Mouse (Mus musculus): ENCODE measurements around the gene Pigx. TPM values are rescaled to one million over a fixed set of nuclear protein-coding genes. Genes with fewer than 3 reads are reported as not detected.

Pigx gene
- polyA plus RNA-seq, 1 experiment from 2014 or later, result 144 TPM

DNA sequence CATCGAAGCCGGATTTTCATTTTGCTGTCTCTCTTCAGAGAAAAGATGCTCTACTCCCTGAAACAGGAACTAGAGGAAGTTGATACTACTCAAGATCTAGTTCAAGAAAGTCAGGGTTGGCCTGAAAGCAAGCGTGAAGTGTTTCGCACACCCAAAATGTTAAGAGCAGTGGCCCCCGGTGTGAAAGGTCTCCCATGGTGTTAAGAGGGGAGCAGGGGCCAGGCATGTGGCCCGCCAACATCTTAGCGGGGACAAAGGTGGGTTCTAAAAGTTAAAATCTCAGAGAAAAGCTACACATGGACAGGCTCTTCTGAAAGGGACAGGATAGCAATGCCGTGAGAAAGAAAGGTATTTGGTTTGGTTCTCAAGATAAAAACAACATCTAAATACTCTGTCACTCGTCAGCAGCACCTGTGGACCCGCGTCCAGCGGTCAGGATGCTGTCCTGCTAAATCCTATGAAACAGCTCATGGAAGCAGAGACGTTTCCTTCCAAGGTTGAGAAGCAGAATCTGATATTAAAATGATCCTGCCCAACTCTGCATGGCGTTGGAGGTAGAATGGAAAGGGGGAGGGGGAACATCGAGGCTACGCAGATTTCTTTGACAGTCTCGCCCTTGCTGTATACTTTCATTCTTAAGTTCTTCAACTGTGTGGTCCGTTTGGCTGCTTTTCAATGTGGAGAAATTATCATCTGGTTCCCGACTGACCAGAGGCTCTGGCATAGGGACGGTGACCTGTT lies 30.1 kb upstream of the Pigx start:
- Histone ChIP-seq H3K27ac (ENCODE audit: low read depth, low read length) (no peak overlapping the region), H3K36me3 (ENCODE audit: control insufficient read depth, insufficient read depth, low read length) (no peaks in the 10 kb centered on the region), H3K4me2 (ENCODE audit: low read depth, low read length, severe bottlenecking) (no peak overlapping the region), H3K4me3 (ENCODE audit: low read depth, low read length) (no peak overlapping the region), H3K4me1 (replicated peaks; ENCODE audit: control insufficient read depth, insufficient read depth, low read length) (no peaks in the 10 kb centered on the region), H3K27me3 (ENCODE audit: control insufficient read depth, insufficient read depth, low read length) (no peaks in the 10 kb centered on the region), H3K9me3 (ENCODE audit: control insufficient read depth, low read length) (no peaks in the 10 kb centered on the region), H3K9ac (ENCODE audit: low read length) (no peak overlapping the region)
- 84% methylated on average over 20 of the region's 20 CpGs for WGBS
- ATAC-seq (replicated peaks; ENCODE audit: low FRiP score) (no peak), DNase-seq (ENCODE audit: low spot score) (no peak)

DNA sequence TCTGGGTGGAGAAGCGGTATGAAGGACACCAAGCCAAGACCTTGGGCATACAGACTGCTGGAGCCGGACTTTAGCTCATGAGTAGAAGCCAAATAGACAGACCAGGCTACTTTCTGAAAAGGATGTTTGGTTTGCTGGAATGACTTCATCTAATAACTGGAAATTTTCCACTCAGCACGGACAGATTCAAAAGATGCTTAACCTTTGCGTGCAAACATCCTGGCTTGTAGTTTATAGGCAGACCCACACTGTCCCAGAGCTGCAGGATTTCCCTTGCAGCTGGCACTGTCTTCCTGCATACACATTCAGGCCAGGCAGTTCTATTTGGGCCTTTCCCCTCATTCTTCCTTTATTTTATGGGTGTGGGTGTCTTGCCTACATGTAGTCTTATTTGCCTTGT lies 27.5 kb upstream of the Pigx start:
- WGBS, result 94% methylated on average over 4 of the region's 4 CpGs
- H3K9me3 ChIP-seq (ENCODE audit: control insufficient read depth, low read length), result no peaks in the 10 kb centered on the region
- no peak overlapping the region for H3K9ac ChIP-seq (ENCODE audit: low read length)

DNA sequence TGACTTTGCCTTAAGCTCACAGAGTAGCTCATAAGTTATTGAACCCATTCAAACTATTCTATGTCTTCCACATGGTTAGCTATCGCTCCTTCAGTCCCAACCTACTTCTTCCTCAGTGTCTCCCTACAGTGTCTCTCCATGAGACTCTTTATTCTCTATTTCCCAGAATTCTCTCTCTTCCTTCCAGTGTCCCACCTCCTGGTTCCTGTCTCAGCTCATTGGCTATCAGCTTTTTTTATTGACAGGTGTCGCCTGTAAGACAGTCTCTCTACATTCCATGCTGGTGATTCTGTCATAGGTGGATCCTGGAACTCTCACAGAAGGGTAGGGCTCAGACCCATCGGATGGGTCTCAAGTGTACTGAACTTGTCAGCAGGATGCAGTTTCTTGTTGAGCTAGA lies 25.8 kb upstream of the Pigx start:
- Histone ChIP-seq H3K9ac (ENCODE audit: low read length) (no peak overlapping the region), H3K27ac (ENCODE audit: low read depth, low read length) (no peak overlapping the region), H3K9me3 (ENCODE audit: control insufficient read depth, low read length) (no peaks in the 10 kb centered on the region), H3K27me3 (ENCODE audit: control insufficient read depth, insufficient read depth, low read length) (no peaks in the 10 kb centered on the region), H3K4me1 (replicated peaks; ENCODE audit: control insufficient read depth, insufficient read depth, low read length) (no peaks in the 10 kb centered on the region), H3K4me3 (ENCODE audit: low read depth, low read length) (no peak overlapping the region), H3K36me3 (ENCODE audit: control insufficient read depth, insufficient read depth, low read length) (no peaks in the 10 kb centered on the region), H3K4me2 (ENCODE audit: low read depth, low read length, severe bottlenecking) (no peak overlapping the region)
- DNase-seq (ENCODE audit: low spot score), result no peak
- ATAC-seq (replicated peaks; ENCODE audit: low FRiP score), result no peak
- WGBS, result 88% methylated on average over 3 of the region's 3 CpGs

More for the DNA sequence above, 27.5 kb upstream of the Pigx start:
- DNase-seq (ENCODE audit: low spot score), result no peak
- Histone ChIP-seq H3K27me3 (ENCODE audit: control insufficient read depth, insufficient read depth, low read length) (no peaks in the 10 kb centered on the region), H3K4me2 (ENCODE audit: low read depth, low read length, severe bottlenecking) (no peak overlapping the region), H3K4me3 (ENCODE audit: low read depth, low read length) (no peak overlapping the region), H3K4me1 (replicated peaks; ENCODE audit: control insufficient read depth, insufficient read depth, low read length) (no peaks in the 10 kb centered on the region), H3K36me3 (ENCODE audit: control insufficient read depth, insufficient read depth, low read length) (no peaks in the 10 kb centered on the region), H3K27ac (ENCODE audit: low read depth, low read length) (no peak overlapping the region)
- ATAC-seq (replicated peaks; ENCODE audit: low FRiP score), result no peak

DNA sequence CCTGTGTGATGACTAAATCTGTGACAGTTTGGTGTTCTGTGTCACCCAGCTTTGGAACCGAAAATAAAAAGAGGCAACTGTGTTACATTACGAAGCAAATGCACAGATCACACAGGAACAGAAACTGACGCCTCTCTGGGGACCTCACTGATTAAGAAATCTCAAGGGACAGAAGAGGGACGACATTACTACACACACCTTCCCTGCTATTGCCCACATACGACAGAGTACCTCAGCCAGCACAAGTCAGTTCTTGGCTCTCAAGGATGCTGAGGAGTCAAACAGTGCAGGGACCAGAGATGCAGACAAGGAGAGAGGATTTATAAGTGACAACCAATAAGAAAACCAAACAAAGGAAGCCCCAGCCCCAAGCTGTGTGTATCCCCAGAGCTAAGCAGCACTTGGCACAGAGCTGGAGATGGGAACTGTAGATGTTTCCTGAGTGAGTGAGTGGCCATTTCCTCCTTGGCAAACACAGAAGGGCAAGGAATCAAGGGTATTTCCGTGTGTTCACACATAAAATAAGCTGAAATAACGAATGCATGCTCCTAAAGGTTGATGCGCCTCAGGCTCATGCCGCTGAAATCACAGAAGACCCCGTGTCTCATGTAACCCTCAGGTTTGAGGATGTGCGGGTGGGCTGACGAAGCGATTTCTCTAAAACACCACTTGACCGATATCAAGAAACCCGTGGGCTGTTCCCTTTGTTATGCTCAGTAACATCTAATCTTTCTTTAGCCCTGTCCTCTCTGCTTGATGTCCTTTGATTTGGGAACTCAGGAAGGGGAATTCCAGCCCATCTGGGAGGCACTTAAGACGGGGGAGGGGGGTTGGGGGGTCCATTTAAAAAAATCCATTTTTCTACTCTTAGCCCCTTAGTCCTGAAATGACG lies 25.1 kb upstream of the Pigx start:
- no peak for ATAC-seq (replicated peaks; ENCODE audit: low FRiP score)
- no peaks in the 10 kb centered on the region for H3K36me3 ChIP-seq (ENCODE audit: control insufficient read depth, insufficient read depth, low read length)
- no peak overlapping the region for H3K9ac ChIP-seq (ENCODE audit: low read length)
- DNase-seq (ENCODE audit: low spot score), result no peak
- no peak overlapping the region for H3K4me3 ChIP-seq (ENCODE audit: low read depth, low read length)
- no peak overlapping the region for H3K27ac ChIP-seq (ENCODE audit: low read depth, low read length)
- no peaks in the 10 kb centered on the region for H3K27me3 ChIP-seq (ENCODE audit: control insufficient read depth, insufficient read depth, low read length)
- WGBS, result 70% methylated on average over 17 of the region's 17 CpGs
- no peak overlapping the region for H3K4me2 ChIP-seq (ENCODE audit: low read depth, low read length, severe bottlenecking)
- no peaks in the 10 kb centered on the region for H3K4me1 ChIP-seq (replicated peaks; ENCODE audit: control insufficient read depth, insufficient read depth, low read length)
- no peaks in the 10 kb centered on the region for H3K9me3 ChIP-seq (ENCODE audit: control insufficient read depth, low read length)

DNA sequence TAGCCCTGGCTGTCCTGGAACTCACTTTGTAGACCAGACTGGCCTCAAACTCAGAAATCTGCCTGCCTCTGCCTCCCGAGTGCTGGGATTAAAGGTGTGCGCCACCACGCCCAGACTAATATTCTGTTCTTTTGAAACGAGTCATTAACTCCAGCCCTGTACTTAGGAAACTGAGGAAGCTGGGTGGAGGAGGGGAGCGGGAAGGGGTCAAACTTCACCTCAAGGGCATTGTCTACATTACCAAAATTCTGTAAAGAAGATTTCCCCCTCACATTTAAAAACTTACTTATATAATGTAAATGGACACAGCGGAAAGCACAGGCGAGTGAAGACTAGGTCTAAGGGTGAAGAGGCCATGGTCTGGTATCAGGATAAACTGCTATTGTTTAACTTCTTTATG lies 24.5 kb upstream of the Pigx start:
- H3K4me3 ChIP-seq (ENCODE audit: low read depth, low read length), result no peak overlapping the region

DNA sequence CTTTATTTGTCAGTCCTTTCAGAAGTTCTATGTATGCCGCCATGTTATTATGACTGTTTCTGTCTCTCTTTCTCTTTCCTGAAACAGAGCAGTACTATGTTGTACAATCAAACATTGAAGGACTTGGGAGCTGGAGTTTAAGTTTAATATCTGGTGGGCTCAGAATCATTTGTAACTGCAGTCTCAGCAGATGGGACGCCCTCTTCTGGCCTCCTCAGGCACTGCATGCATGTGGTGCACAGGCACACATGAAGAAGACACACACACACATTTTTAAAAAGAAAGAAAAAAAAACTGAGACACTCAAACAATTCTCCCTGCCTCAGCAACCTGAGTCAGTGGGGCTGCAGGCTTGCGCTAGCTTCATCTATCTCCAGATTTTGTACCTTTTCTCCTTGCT lies 20.9 kb upstream of the Pigx start:
- H3K4me1 ChIP-seq (replicated peaks; ENCODE audit: control insufficient read depth, insufficient read depth, low read length), result no peaks in the 10 kb centered on the region
- H3K4me3 ChIP-seq (ENCODE audit: low read depth, low read length), result no peak overlapping the region
- H3K36me3 ChIP-seq (ENCODE audit: control insufficient read depth, insufficient read depth, low read length), result no peaks in the 10 kb centered on the region
- ATAC-seq (replicated peaks; ENCODE audit: low FRiP score) (no peak), DNase-seq (ENCODE audit: low spot score) (no peak)
- no peak overlapping the region for H3K9ac ChIP-seq (ENCODE audit: low read length)
- no peak overlapping the region for H3K4me2 ChIP-seq (ENCODE audit: low read depth, low read length, severe bottlenecking)
- H3K27me3 ChIP-seq (ENCODE audit: control insufficient read depth, insufficient read depth, low read length), result no peaks in the 10 kb centered on the region
- 80% methylated on average over 3 of the region's 3 CpGs for WGBS
- H3K27ac ChIP-seq (ENCODE audit: low read depth, low read length), result no peak overlapping the region
- H3K9me3 ChIP-seq (ENCODE audit: control insufficient read depth, low read length), result no peaks in the 10 kb centered on the region

More for the DNA sequence above, 24.5 kb upstream of the Pigx start:
- Histone ChIP-seq H3K36me3 (ENCODE audit: control insufficient read depth, insufficient read depth, low read length) (no peaks in the 10 kb centered on the region), H3K9ac (ENCODE audit: low read length) (no peak overlapping the region), H3K4me1 (replicated peaks; ENCODE audit: control insufficient read depth, insufficient read depth, low read length) (no peaks in the 10 kb centered on the region), H3K27me3 (ENCODE audit: control insufficient read depth, insufficient read depth, low read length) (no peaks in the 10 kb centered on the region), H3K9me3 (ENCODE audit: control insufficient read depth, low read length) (no peaks in the 10 kb centered on the region), H3K4me2 (ENCODE audit: low read depth, low read length, severe bottlenecking) (no peak overlapping the region), H3K27ac (ENCODE audit: low read depth, low read length) (no peak overlapping the region)
- no peak for ATAC-seq (replicated peaks; ENCODE audit: low FRiP score)
- no peak for DNase-seq (ENCODE audit: low spot score)
- WGBS, result 91% methylated on average over 7 of the region's 7 CpGs

DNA sequence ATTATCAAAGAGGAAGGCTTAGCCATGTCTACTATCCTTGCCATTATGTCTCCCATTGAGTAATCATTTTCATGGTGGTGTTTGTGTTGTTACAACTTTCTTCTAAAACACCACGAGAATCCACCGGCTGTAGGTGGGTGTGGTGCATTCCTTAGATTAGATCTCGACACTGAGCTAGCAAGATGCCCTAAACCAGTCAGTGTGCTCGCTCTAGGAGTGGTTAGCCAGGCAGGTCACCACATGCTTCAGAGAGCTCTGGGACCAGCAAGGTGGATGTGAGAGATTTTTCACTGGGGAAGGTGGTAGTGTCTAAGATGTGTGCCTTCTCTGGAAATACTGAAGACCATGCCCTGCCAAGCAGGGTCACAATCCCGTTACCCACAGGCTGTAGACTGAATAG lies 16.6 kb upstream of the Pigx start:
- no peak overlapping the region for H3K4me2 ChIP-seq (ENCODE audit: low read depth, low read length, severe bottlenecking)
- no peaks in the 10 kb centered on the region for H3K36me3 ChIP-seq (ENCODE audit: control insufficient read depth, insufficient read depth, low read length)
- H3K27ac ChIP-seq (ENCODE audit: low read depth, low read length), result no peak overlapping the region
- DNase-seq (ENCODE audit: low spot score), result no peak
- H3K4me3 ChIP-seq (ENCODE audit: low read depth, low read length), result no peak overlapping the region
- no peaks in the 10 kb centered on the region for H3K27me3 ChIP-seq (ENCODE audit: control insufficient read depth, insufficient read depth, low read length)
- WGBS, result 62% methylated on average over 5 of the region's 5 CpGs
- H3K9ac ChIP-seq (ENCODE audit: low read length), result no peak overlapping the region
- no peaks in the 10 kb centered on the region for H3K9me3 ChIP-seq (ENCODE audit: control insufficient read depth, low read length)
- H3K4me1 ChIP-seq (replicated peaks; ENCODE audit: control insufficient read depth, insufficient read depth, low read length), result no peaks in the 10 kb centered on the region; the same call in 1 of the 2 replicates
- ATAC-seq (replicated peaks; ENCODE audit: low FRiP score), result no peak

DNA sequence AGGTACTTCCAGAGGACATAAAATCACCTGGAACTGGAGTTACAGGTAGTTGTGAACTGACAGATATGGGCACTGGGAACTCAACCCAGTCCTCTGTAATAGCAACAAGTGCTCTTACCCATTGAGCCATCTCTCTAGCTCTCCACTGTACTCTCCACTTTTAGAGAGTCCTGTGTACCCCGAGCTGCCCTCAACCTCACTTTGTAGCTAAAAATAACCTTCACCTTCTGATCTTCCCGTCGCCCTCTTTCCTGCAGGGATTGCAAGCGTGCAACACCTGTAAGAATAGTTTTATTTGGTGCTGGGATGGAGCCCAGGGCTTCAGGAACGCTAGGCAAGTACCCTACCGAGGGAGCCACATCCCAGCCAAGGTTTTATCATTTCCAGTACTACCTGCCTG lies 16.2 kb upstream of the Pigx start:
- ATAC-seq (replicated peaks; ENCODE audit: low FRiP score), result no peak
- H3K4me3 ChIP-seq (ENCODE audit: low read depth, low read length), result no peak overlapping the region

More for the DNA sequence above, 16.2 kb upstream of the Pigx start:
- no peak overlapping the region for H3K27ac ChIP-seq (ENCODE audit: low read depth, low read length)
- H3K9me3 ChIP-seq (ENCODE audit: control insufficient read depth, low read length), result no peaks in the 10 kb centered on the region
- H3K36me3 ChIP-seq (ENCODE audit: control insufficient read depth, insufficient read depth, low read length), result no peaks in the 10 kb centered on the region
- no peak overlapping the region for H3K9ac ChIP-seq (ENCODE audit: low read length)
- no peaks in the 10 kb centered on the region for H3K27me3 ChIP-seq (ENCODE audit: control insufficient read depth, insufficient read depth, low read length)
- H3K4me1 ChIP-seq (replicated peaks; ENCODE audit: control insufficient read depth, insufficient read depth, low read length), result no peaks in the 10 kb centered on the region; the same call in 1 of the 2 replicates
- WGBS, result 73% methylated on average over 6 of the region's 6 CpGs
- no peak overlapping the region for H3K4me2 ChIP-seq (ENCODE audit: low read depth, low read length, severe bottlenecking)
- no peak for DNase-seq (ENCODE audit: low spot score)
